12 mouse cellular contexts compared by ENCODE assay signal in genomic region chr9:20639486-20639885, GRCm38 (mm10).
"Had no signal": no experiment of that assay in that cellular context is flagged by ENCODE, and none has a peak within 500 bp of the region (broad histone marks: within the 10 kb centered on the region; RNA-seq: fewer than 3 reads in every experiment).

No protein-coding gene starts in this region.

- H3K9me3 ChIP-seq: limb, embryonic 10.5 days; liver, embryonic 15.5 days; midbrain, embryonic 12.5 days had no signal

- H3K4me3 ChIP-seq: left cerebral cortex, adult 2 months; limb, embryonic 10.5 days; liver, embryonic 15.5 days; midbrain, embryonic 12.5 days had no signal

- DNase-seq: kidney, adult 18-20 months; kidney, postnatal 25 days; lung, embryonic 14.5 days; lung, postnatal 10 days; lung, postnatal 4 days; right cerebral cortex, postnatal 14 days had no signal

- H3K4me2 ChIP-seq: liver, embryonic 11.5 days; liver, embryonic 15.5 days; lung, embryonic 14.5 days; midbrain, embryonic 12.5 days had no signal

- H3K27ac ChIP-seq: left cerebral cortex, adult 2 months; limb, embryonic 10.5 days; liver, embryonic 15.5 days; midbrain, embryonic 12.5 days had no signal

- H3K27me3 ChIP-seq: liver, embryonic 15.5 days; midbrain, embryonic 12.5 days had no signal

- ATAC-seq: midbrain, embryonic 16.5 days had no signal

- H3K9ac ChIP-seq: liver, embryonic 15.5 days; lung, embryonic 14.5 days; midbrain, embryonic 12.5 days had no signal
